Mouse (Mus musculus): ENCODE results near the gene Gata5. TPM values are rescaled to one million over a fixed set of nuclear protein-coding genes. Genes with fewer than 3 reads are reported as not detected.

Gene Gata5
- not detected in 4 replicates for total RNA-seq (2023; ENCODE audit: inconsistent age)

GRCm38 (mm10) chr2:180334551-180334986 is at the start of gene Gata5:
Gene Gata5 (minus strand): TSS chr2:180334699.

GRCm38 (mm10) chr2:180289440-180290108 is 44.9 kb downstream of the Gata5 start, which contains the start of gene Rbbp8nl:
Gene Rbbp8nl (minus strand): TSS chr2:180289879.

Other genes with a start within 250 kb of the Gata5 start
- not detected in 4 replicates for gene Hrh3, start 230.2 kb downstream of the Gata5 start, total RNA-seq (2023; ENCODE audit: inconsistent age)
- 31.4 to 40.1 TPM (median 37.8 TPM) in 4 replicates for gene Osbpl2, start 215.4 kb downstream of the Gata5 start, total RNA-seq (2023; ENCODE audit: inconsistent age)
- 89.5 to 117 TPM (median 109 TPM) in 4 replicates for gene Adrm1, start 163.2 kb downstream of the Gata5 start, total RNA-seq (2023; ENCODE audit: inconsistent age)
- gene Lama5, start 108.8 kb downstream of the Gata5 start, total RNA-seq (2023; ENCODE audit: inconsistent age), result not detected in 4 replicates
- gene Rps21, start 77.3 kb downstream of the Gata5 start, total RNA-seq (2023; ENCODE audit: inconsistent age), result 1,838 to 2,128 TPM (median 1,935 TPM) in 4 replicates
- gene Cables2, start 61.2 kb downstream of the Gata5 start, total RNA-seq (2023; ENCODE audit: inconsistent age), result 73.3 to 79.8 TPM (median 76.8 TPM) in 4 replicates
- not detected in 4 replicates for gene Rbbp8nl, start 44.8 kb downstream of the Gata5 start, total RNA-seq (2023; ENCODE audit: inconsistent age)
- 26.9 to 32.1 TPM (median 30.1 TPM) in 4 replicates for gene Slco4a1, start 121.5 kb upstream of the Gata5 start, total RNA-seq (2023; ENCODE audit: inconsistent age)
- not detected in 4 replicates for gene Ntsr1, start 165.3 kb upstream of the Gata5 start, total RNA-seq (2023; ENCODE audit: inconsistent age)
- 50.9 to 60.1 TPM (median 55.3 TPM) in 4 replicates for gene Mrgbp, start 246.6 kb upstream of the Gata5 start, total RNA-seq (2023; ENCODE audit: inconsistent age)

All from B cell, adult (primary cell).